Mouse (Mus musculus) CH12.LX (cell line): ENCODE measurements around the gene 4931422A03Rik. TPM values are rescaled to one million over a fixed set of nuclear protein-coding genes. Genes with fewer than 3 reads are reported as not detected.

ENCODE experiments used
- DNase-seq: peaks from one replicate; pipeline ENCODE4 v3.0.0-alpha.2; 2013; ENCODE audit errors: extremely low read depth
- H3K27ac ChIP-seq: 2 replicates; pipeline ENCODE4 v1.5.1; 2012; ENCODE audit warnings: low read depth, mild to moderate bottlenecking, control low read depth, moderate library complexity; ENCODE audit not compliant: insufficient read depth
- H3K27me3 ChIP-seq: replicated peaks from 2 replicates; pipeline ENCODE3; 2012; ENCODE audit warnings: inconsistent platforms
- H3K36me3 ChIP-seq, 2 experiments: replicated peaks in 1 of 2; 2 replicates each; pipeline versions ENCODE3 to v1.6.1; 2012; ENCODE audit warnings: inconsistent platforms in 1 of 2, low read length in 1 of 2, mild to moderate bottlenecking in 1 of 2, mixed read lengths in 1 of 2, moderate library complexity in 1 of 2; ENCODE audit not compliant: control insufficient read depth in 1 of 2, insufficient read depth in 1 of 2
- H3K4me1 ChIP-seq, 2 experiments: 2 replicates each; pipeline ENCODE4 v1.6.1; 2012; ENCODE audit warnings: inconsistent platforms in 1 of 2, moderate library complexity in 1 of 2; ENCODE audit not compliant: insufficient read depth in 2 of 2, control insufficient read depth in 1 of 2
- H3K4me2 ChIP-seq: 2 replicates; pipeline ENCODE4 v1.6.1; 2012; ENCODE audit warnings: low read depth, mild to moderate bottlenecking, control low read depth; ENCODE audit not compliant: poor library complexity, insufficient read depth, severe bottlenecking
- H3K4me3 ChIP-seq, 3 experiments: fragments of 150-350 bp in 1 of 3; sonication (generic) in 1 of 3; replicated peaks in 1 of 3; 2 replicates each; pipeline versions ENCODE3 to v1.5.1; 2011 to 2012; ENCODE audit warnings: low read depth in 2 of 3, low read length in 2 of 3, mild to moderate bottlenecking in 2 of 3, moderate library complexity in 2 of 3, control low read depth in 1 of 3, improper control_type of control experiment in 1 of 3, inconsistent platforms in 1 of 3, mixed read lengths in 1 of 3; ENCODE audit not compliant: poor library complexity in 1 of 3
- H3K79me2 ChIP-seq: replicated peaks from 2 replicates; pipeline ENCODE4 v1.6.1; 2012; ENCODE audit warnings: mild to moderate bottlenecking, moderate library complexity; ENCODE audit not compliant: control insufficient read depth, poor library complexity, insufficient read depth, severe bottlenecking; ENCODE audit errors: extremely low read depth
- H3K9ac ChIP-seq: 2 replicates; pipeline ENCODE4 v1.6.1; 2012; ENCODE audit warnings: low read depth, mild to moderate bottlenecking, control low read depth, moderate library complexity; ENCODE audit not compliant: insufficient read depth
- H3K9me3 ChIP-seq: replicated peaks from 2 replicates; pipeline ENCODE3; 2012; ENCODE audit warnings: low read length, inconsistent platforms, mixed read lengths
- BHLHE40 ChIP-seq: IDR thresholded peaks from 2 replicates; pipeline ENCODE4 v1.6.1; 2011; ENCODE audit warnings: mild to moderate bottlenecking, low read depth, low read length, improper control_type of control experiment
- CHD1 ChIP-seq: IDR thresholded peaks from 2 replicates; pipeline ENCODE4 v1.6.1; 2012; ENCODE audit warnings: low read depth, low read length, improper control_type of control experiment, inconsistent platforms
- CHD2 ChIP-seq: IDR thresholded peaks from 2 replicates; pipeline ENCODE4 v1.6.1; 2011; ENCODE audit warnings: low read length, improper control_type of control experiment
- CTCF ChIP-seq, 2 experiments: IDR thresholded peaks in 1 of 2; conservative IDR thresholded peaks in 1 of 2; 2 replicates each; pipeline ENCODE4 v1.5.1; 2011 to 2012; ENCODE audit warnings: low read depth in 2 of 2, low read length in 2 of 2, improper control_type of control experiment in 1 of 2, inconsistent platforms in 1 of 2, mild to moderate bottlenecking in 1 of 2, moderate library complexity in 1 of 2
- E2F4 ChIP-seq: IDR thresholded peaks from 2 replicates; pipeline ENCODE4 v1.6.1; 2011; ENCODE audit warnings: low read depth, low read length, improper control_type of control experiment; ENCODE audit not compliant: insufficient replicate concordance
- ELF1 ChIP-seq: IDR thresholded peaks from 2 replicates; pipeline ENCODE4 v1.6.1; 2014; ENCODE audit warnings: low read depth, mild to moderate bottlenecking, inconsistent platforms, low read length, improper control_type of control experiment
- EP300 ChIP-seq: IDR thresholded peaks from 2 replicates; pipeline ENCODE4 v1.6.1; 2011; ENCODE audit warnings: low read length, improper control_type of control experiment
- ETS1 ChIP-seq: conservative IDR thresholded peaks from 2 replicates; pipeline ENCODE4 v1.6.1; 2012; ENCODE audit warnings: low read depth, mild to moderate bottlenecking, inconsistent platforms, low read length, improper control_type of control experiment, moderate library complexity
- GABPA ChIP-seq: IDR thresholded peaks from 2 replicates; pipeline ENCODE4 v1.6.1; 2012; ENCODE audit warnings: low read depth, low read length, improper control_type of control experiment, inconsistent platforms; ENCODE audit not compliant: insufficient replicate concordance
- HCFC1 ChIP-seq: IDR thresholded peaks from 2 replicates; pipeline ENCODE4 v1.6.1; 2012; ENCODE audit warnings: low read depth, mild to moderate bottlenecking, inconsistent platforms, low read length, improper control_type of control experiment
- IRF4 ChIP-seq: IDR thresholded peaks from 2 replicates; pipeline ENCODE4 v1.6.1; 2014; ENCODE audit warnings: low read depth, mild to moderate bottlenecking, inconsistent platforms, low read length, improper control_type of control experiment
- JUN ChIP-seq: IDR thresholded peaks from 2 replicates; pipeline ENCODE4 v1.6.1; 2011; ENCODE audit warnings: low read depth, mild to moderate bottlenecking, low read length, improper control_type of control experiment, moderate library complexity; ENCODE audit not compliant: insufficient read depth
- JUND ChIP-seq: conservative IDR thresholded peaks from 2 replicates; pipeline ENCODE4 v1.6.1; 2011; ENCODE audit warnings: low read depth, low read length, improper control_type of control experiment
- KAT2A ChIP-seq: IDR thresholded peaks from 2 replicates; pipeline ENCODE4 v1.6.1; 2012; ENCODE audit warnings: low read length, improper control_type of control experiment, inconsistent platforms; ENCODE audit not compliant: insufficient replicate concordance
- MAFK ChIP-seq: IDR thresholded peaks from 2 replicates; pipeline ENCODE4 v1.6.1; 2011; ENCODE audit warnings: low read length, improper control_type of control experiment; ENCODE audit not compliant: insufficient replicate concordance
- MAX ChIP-seq: IDR thresholded peaks from 2 replicates; pipeline ENCODE4 v1.6.1; 2011; ENCODE audit warnings: low read length, improper control_type of control experiment
- MAZ ChIP-seq: IDR thresholded peaks from 2 replicates; pipeline ENCODE4 v1.6.1; 2012; ENCODE audit warnings: low read depth, mild to moderate bottlenecking, inconsistent platforms, low read length, improper control_type of control experiment, moderate library complexity
- MEF2A ChIP-seq: IDR thresholded peaks from 2 replicates; pipeline ENCODE4 v1.6.1; 2014; ENCODE audit warnings: low read depth, mild to moderate bottlenecking, inconsistent platforms, low read length, improper control_type of control experiment, borderline replicate concordance
- MXI1 ChIP-seq: IDR thresholded peaks from 2 replicates; pipeline ENCODE4 v1.6.1; 2011; ENCODE audit warnings: mild to moderate bottlenecking, low read depth, low read length, improper control_type of control experiment
- MYC ChIP-seq: IDR thresholded peaks from 2 replicates; pipeline ENCODE4 v1.6.1; 2011; ENCODE audit warnings: low read depth, mild to moderate bottlenecking, improper control_type of control experiment, low read length
- NELFE ChIP-seq: IDR thresholded peaks from 2 replicates; pipeline ENCODE4 v1.6.1; 2011; ENCODE audit warnings: low read depth, low read length, improper control_type of control experiment
- NRF1 ChIP-seq: IDR thresholded peaks from 2 replicates; pipeline ENCODE4 v1.6.1; 2014; ENCODE audit warnings: low read depth, mild to moderate bottlenecking, inconsistent platforms, low read length, improper control_type of control experiment, moderate library complexity
- PAX5 ChIP-seq: IDR thresholded peaks from 2 replicates; pipeline ENCODE4 v1.6.1; 2012; ENCODE audit warnings: low read length, inconsistent platforms, mixed read lengths
- POLR2A ChIP-seq: IDR thresholded peaks from 2 replicates; pipeline ENCODE4 v1.6.1; 2011; ENCODE audit warnings: low read depth, mild to moderate bottlenecking, improper control_type of control experiment, low read length
- POLR2AphosphoS2 ChIP-seq: IDR thresholded peaks from 2 replicates; pipeline ENCODE4 v1.6.1; 2011; ENCODE audit warnings: low read depth, low read length, improper control_type of control experiment
- RAD21 ChIP-seq: IDR thresholded peaks from 2 replicates; pipeline ENCODE4 v1.6.1; 2011; ENCODE audit warnings: low read depth, mild to moderate bottlenecking, low read length, improper control_type of control experiment, moderate library complexity
- RCOR1 ChIP-seq: conservative IDR thresholded peaks from 2 replicates; pipeline ENCODE4 v1.6.1; 2012; ENCODE audit warnings: low read depth, mild to moderate bottlenecking, inconsistent platforms, low read length, improper control_type of control experiment
- SIN3A ChIP-seq: IDR thresholded peaks from 2 replicates; pipeline ENCODE4 v1.6.1; 2012; ENCODE audit warnings: low read length, improper control_type of control experiment, inconsistent platforms
- SMC3 ChIP-seq: IDR thresholded peaks from 2 replicates; pipeline ENCODE4 v1.6.1; 2011; ENCODE audit warnings: low read depth, low read length, improper control_type of control experiment
- TBP ChIP-seq: conservative IDR thresholded peaks from 2 replicates; pipeline ENCODE4 v1.6.1; 2011; ENCODE audit warnings: low read depth, low read length, improper control_type of control experiment
- TCF12 ChIP-seq: IDR thresholded peaks from 2 replicates; pipeline ENCODE4 v1.6.1; 2014; ENCODE audit warnings: low read depth, mild to moderate bottlenecking, inconsistent platforms, low read length, improper control_type of control experiment
- UBTF ChIP-seq: IDR thresholded peaks from 2 replicates; pipeline ENCODE4 v1.6.1; 2012; ENCODE audit warnings: low read depth, mild to moderate bottlenecking, inconsistent platforms, low read length, improper control_type of control experiment, moderate library complexity
- USF1 ChIP-seq: IDR thresholded peaks from 2 replicates; pipeline ENCODE4 v1.6.1; 2014; ENCODE audit warnings: low read depth, mild to moderate bottlenecking, inconsistent platforms, low read length, improper control_type of control experiment
- USF2 ChIP-seq: conservative IDR thresholded peaks from 2 replicates; pipeline ENCODE4 v1.6.1; 2011; ENCODE audit warnings: low read depth, low read length, improper control_type of control experiment
- ZC3H11A ChIP-seq: IDR thresholded peaks from 2 replicates; pipeline ENCODE4 v1.6.1; 2012; ENCODE audit warnings: low read depth, mild to moderate bottlenecking, inconsistent platforms, low read length, improper control_type of control experiment
- ZKSCAN1 ChIP-seq: IDR thresholded peaks from 2 replicates; pipeline ENCODE4 v1.6.1; 2012; ENCODE audit warnings: low read depth, inconsistent platforms, low read length, improper control_type of control experiment, borderline replicate concordance
- ZMIZ1 ChIP-seq: IDR thresholded peaks from 2 replicates; pipeline ENCODE4 v1.6.1; 2012; ENCODE audit warnings: low read depth, mild to moderate bottlenecking, inconsistent platforms, low read length, improper control_type of control experiment
- ZNF384 ChIP-seq: IDR thresholded peaks from 2 replicates; pipeline ENCODE4 v1.6.1; 2012; ENCODE audit warnings: low read depth, low read length, improper control_type of control experiment, inconsistent platforms
- dilution Hi-C: fragments of 300-500 bp; cut with MboI; formaldehyde crosslinking; loops from 2 replicates; pipeline ENCODE4 v1.14.3; 2020; ENCODE audit warnings: low sequenced_read_pairs; ENCODE audit not compliant: extremely low pct_unique_long_range_greater_than_20kb, extremely low pct_ligation_motif_present
- in situ Hi-C: fragments of 300-500 bp; cut with MboI; formaldehyde crosslinking; loops from 3 replicates; pipeline ENCODE4 v1.14.3; 2019; ENCODE audit warnings: low sequenced_read_pairs, low pct_ligation_motif_present, low pct_unique_long_range_greater_than_20kb, mixed read lengths
- polyA plus RNA-seq: library from polyadenylated mRNA; unstranded; fragments of >175 nt; gene quantifications from 2 replicates; pipeline ENCODE4 v1.2.1, GENCODE M21; 2012; ENCODE audit warnings: low read depth; ENCODE audit not compliant: insufficient read length
- total RNA-seq, 2 experiments: library from RNA; depleted of rRNA; stranded (reverse); fragments of 300-350 nt in 1 of 2; fragments of >200 nt in 1 of 2; gene quantifications; 2 replicates each; pipeline ENCODE4 v1.2.3; 2012 to 2014

Gene 4931422A03Rik
- total and polyA plus RNA-seq, 3 experiments: 0.68 to 2.4 TPM; not detected in 1

DNA sequence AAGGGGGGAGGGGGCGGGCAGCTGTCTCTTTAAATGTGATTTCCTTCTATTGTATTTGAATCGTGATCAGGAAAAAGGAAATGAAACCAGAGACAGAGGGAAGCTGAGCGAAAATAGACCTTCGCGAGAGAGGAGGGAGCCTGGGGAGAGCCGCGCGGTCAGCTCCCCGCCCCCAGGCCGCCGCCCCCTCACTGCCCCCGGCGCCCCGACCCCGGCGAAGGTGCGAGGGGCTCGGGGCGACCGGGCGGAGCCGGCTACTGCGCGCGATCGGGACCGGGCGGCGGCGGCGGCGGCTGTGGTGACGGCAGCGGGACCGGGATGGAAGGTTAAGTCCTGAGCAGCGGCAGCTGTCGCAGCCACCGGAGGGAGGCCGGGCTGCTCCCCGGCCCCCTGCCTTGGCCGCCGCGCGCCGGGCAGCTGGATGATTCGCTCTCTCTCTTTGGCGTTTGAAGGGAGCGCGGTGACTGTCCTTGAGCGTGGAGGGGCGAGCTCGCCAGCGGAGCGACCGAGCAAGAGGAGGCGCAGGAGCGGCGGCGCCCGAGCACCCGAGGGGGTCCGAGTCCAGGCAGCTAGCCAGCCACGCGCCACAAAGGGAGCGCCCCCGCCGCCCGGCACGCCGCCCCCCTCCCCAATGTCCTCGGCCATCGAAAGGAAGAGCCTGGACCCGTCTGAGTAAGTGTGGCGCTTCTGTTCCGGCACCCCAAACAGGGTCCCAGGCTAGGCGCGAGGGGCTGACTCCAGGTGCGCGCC lies 57.9 kb downstream of the 4931422A03Rik start:
- Histone ChIP-seq H3K4me3 (peak overlapping the region; percentile 48 to 81 (median 68)), H3K27me3 (peaks cover 5% of the 10 kb centered on the region), H3K27ac (peak overlapping the region; percentile 77), H3K9me3 (no peaks in the 10 kb centered on the region), H3K4me2 (peak overlapping the region; percentile 93), H3K36me3 (peaks cover 16 to 24% of the 10 kb centered on the region in 2 experiments), H3K79me2 (peaks cover 40% of the 10 kb centered on the region), H3K9ac (peak overlapping the region; percentile 99), H3K4me1 (peaks cover 8 to 53% of the 10 kb centered on the region in 2 experiments; a peak in 3 of 4 replicates)
- in situ Hi-C loops (no loop called here), dilution Hi-C loops (no loop called here)
- DNase-seq: peak; percentile 59
- TF ChIP-seq MAZ (0 out of 2 replicates have a peak, but pooled peaks have one; percentile 28), ZNF384 (peak; percentile 94), TBP (0 out of 2 replicates have a peak, but pooled peaks have one; percentile 14), CTCF (conservative IDR thresholded peaks at IDR 0.05 in 1 of 2, IDR thresholded peaks at IDR 0.05 in 1 of 2; ENCODE audit: low read depth in 2 of 2, low read length in 2 of 2) (no peak), BHLHE40 (peak; percentile 79), MAFK (no peak), JUN (no peak), MAX (no peak), GABPA (no peak), TCF12 (no peak; the same call in 1 of the 2 replicates), RAD21 (no peak), CHD2 (peak; percentile 76), ETS1 (peak; percentile 79), ZC3H11A (no peak), EP300 (peak; percentile 70), USF2 (no peak), IRF4 (peak; percentile 88), JUND (no peak), SIN3A (peak; percentile 54), MEF2A (peak; percentile 86), POLR2A (no peak; the same call in 1 of the 2 replicates), NRF1 (no peak), PAX5 (no peak), SMC3 (no peak), UBTF (peak; percentile 98), MXI1 (peak; percentile 15), ELF1 (0 out of 2 replicates have a peak, but pooled peaks have one; percentile 20), USF1 (no peak), KAT2A (no peak), NELFE (no peak), POLR2AphosphoS2 (no peak), ZKSCAN1 (no peak), ZMIZ1 (no peak), E2F4 (no peak), RCOR1 (0 out of 2 replicates have a peak, but pooled peaks have one; percentile 59), MYC (no peak), CHD1 (no peak), HCFC1 (peak; percentile 30; the same call in 1 of the 2 replicates)
